Mouse (Mus musculus): ENCODE measurements around the gene Klra3. TPM values are rescaled to one million over a fixed set of nuclear protein-coding genes. Genes with fewer than 3 reads are reported as not detected.
"Not testable (repeated sequence)": the region's sequence is repeated elsewhere in the genome, so short reads cannot be mapped to it uniquely, and the experiment has no call there.

Klra3 gene
- polyA plus RNA-seq (2015; fragmentation: Nextera tagmentation; extraction: Ambion mirVana): not detected in 2 replicates

DNA sequence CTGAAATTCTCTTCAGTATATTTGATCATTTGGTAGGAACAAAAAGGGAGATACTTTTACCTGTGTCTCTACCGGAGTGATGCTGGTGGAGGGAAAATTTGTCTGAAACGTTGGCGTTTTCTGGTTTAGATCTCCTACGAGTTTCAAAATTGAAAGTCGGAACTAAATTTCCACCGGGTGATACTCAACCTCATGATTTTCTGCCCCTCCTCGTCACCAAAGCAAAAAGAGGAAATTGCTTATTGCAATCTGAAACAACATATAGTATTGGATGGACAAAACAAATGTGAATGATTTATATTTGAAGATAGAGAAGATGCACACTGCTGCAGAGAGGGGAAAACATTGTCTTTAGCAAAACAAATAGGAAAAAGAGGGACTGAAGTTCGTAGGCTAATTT is at the start of gene Klra3:
Gene Klra3 (minus strand): TSS at position 164 of the 400 bp plus-strand sequence.
- no peak within 1 kb of the TSS for H3K4me2 ChIP-seq (replicated peaks; ENCODE audit: low read depth, low read length)
- H3K27ac ChIP-seq (ENCODE audit: low read length): no peak within 1 kb of the TSS
- no peaks in the 10 kb centered on the region for H3K36me3 ChIP-seq (ENCODE audit: insufficient read depth, low read length)
- WGBS: 85% methylated on average over 8 of the region's 8 CpGs
- H3K4me3 ChIP-seq (ENCODE audit: low read length): no peak within 1 kb of the TSS
- no peaks in the 10 kb centered on the region for H3K9me3 ChIP-seq (ENCODE audit: low read length)
- no peaks in the 10 kb centered on the region for H3K4me1 ChIP-seq (ENCODE audit: insufficient read depth, low read length)
- H3K27me3 ChIP-seq (ENCODE audit: insufficient read depth, low read length): no peaks in the 10 kb centered on the region
- H3K9ac ChIP-seq (replicated peaks; ENCODE audit: low read length): no peak within 1 kb of the TSS
- ATAC-seq (ENCODE audit: low FRiP score, low TSS enrichment): no peak

DNA sequence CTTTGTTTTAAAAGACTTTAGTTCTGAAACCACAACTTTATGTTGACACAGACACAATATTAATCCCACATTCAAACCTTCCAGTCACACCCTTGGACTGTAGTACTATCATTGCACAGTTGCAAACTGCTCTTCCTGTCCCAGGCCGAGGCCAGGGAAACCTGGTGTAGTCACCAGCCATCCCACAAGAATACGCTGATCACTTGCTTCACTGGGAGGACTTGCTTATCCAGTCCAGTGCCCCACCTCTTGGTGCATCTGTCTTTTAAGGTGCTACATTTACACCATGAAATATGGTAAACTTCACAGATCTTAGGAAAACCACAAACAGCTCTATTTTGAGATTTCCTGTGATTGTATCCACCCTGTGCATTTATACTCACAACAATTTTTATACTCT is 49.4 kb upstream of the Klra3 start, which contains the start of gene Klra1:
Gene Klra1 (minus strand): TSS at position 125 of the 400 bp plus-strand sequence.
- Histone ChIP-seq H3K4me1 (ENCODE audit: insufficient read depth, low read length) (no peaks in the 10 kb centered on the region), H3K27ac (ENCODE audit: low read length) (no peak within 1 kb of the TSS), H3K27me3 (ENCODE audit: insufficient read depth, low read length) (no peaks in the 10 kb centered on the region), H3K4me2 (replicated peaks; ENCODE audit: low read depth, low read length) (no peak within 1 kb of the TSS), H3K9me3 (ENCODE audit: low read length) (0 out of 2 replicates have a peak, but pooled peaks cover 8% of the 10 kb centered on the region), H3K9ac (replicated peaks; ENCODE audit: low read length) (no peak within 1 kb of the TSS), H3K4me3 (ENCODE audit: low read length) (no peak within 1 kb of the TSS), H3K36me3 (ENCODE audit: insufficient read depth, low read length) (no peaks in the 10 kb centered on the region)
- ATAC-seq (ENCODE audit: low FRiP score, low TSS enrichment): no peak
- WGBS: 81% methylated on average over 2 of the region's 2 CpGs

DNA sequence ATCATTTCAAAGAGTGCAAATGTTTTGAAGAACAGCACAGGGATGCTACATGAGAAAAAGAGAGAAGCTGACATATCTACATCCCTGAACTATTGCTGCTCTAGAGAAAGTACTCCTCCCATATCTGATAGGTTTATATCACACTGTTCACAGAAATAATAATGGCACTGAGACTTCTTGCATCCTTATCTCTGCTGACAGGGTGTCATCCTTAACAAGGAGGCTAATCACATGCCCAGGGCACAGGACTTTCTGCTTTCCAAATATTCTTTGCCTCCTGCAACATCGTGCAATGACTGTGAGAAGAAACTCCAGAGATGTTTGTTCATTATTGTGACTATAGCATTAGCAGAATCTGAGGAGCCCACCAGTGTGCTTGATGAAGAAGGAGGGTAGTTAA is 48.4 kb upstream of the Klra3 start:
- H3K36me3 ChIP-seq (ENCODE audit: insufficient read depth, low read length): no peaks in the 10 kb centered on the region
- H3K4me1 ChIP-seq (ENCODE audit: insufficient read depth, low read length): no peaks in the 10 kb centered on the region
- no peak overlapping the region for H3K4me2 ChIP-seq (replicated peaks; ENCODE audit: low read depth, low read length)
- no peaks in the 10 kb centered on the region for H3K27me3 ChIP-seq (ENCODE audit: insufficient read depth, low read length)
- H3K4me3 ChIP-seq (ENCODE audit: low read length): no peak overlapping the region
- no peak overlapping the region for H3K27ac ChIP-seq (ENCODE audit: low read length)
- no peak overlapping the region for H3K9ac ChIP-seq (replicated peaks; ENCODE audit: low read length)
- no peak for ATAC-seq (ENCODE audit: low FRiP score, low TSS enrichment)
- H3K9me3 ChIP-seq (ENCODE audit: low read length): 0 out of 2 replicates have a peak, but pooled peaks cover 8% of the 10 kb centered on the region
- WGBS: 49% methylated on average over 1 of the region's 1 CpGs

DNA sequence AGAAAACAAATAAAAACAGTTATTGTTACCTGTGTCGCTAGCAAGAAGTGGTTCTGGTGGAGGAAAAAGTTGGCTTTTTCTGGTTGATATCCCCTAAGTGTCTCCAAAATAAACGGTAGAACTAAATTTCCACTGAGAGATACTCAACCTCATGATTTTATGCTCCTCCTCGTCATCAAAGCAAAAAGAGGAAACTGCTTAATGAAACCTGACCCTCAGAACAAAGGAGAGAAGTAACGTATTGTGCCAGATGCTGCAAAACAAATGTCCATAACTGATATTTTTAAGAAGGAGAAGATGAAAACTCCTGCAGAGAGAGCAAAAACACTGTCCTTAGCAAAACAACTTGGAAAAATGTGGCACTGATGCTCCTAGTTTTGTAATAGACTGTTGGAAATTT is 45.0 kb upstream of the Klra3 start:
- WGBS: 67% methylated on average over 4 of the region's 4 CpGs
- H3K36me3 ChIP-seq (ENCODE audit: insufficient read depth, low read length): no peaks in the 10 kb centered on the region

DNA sequence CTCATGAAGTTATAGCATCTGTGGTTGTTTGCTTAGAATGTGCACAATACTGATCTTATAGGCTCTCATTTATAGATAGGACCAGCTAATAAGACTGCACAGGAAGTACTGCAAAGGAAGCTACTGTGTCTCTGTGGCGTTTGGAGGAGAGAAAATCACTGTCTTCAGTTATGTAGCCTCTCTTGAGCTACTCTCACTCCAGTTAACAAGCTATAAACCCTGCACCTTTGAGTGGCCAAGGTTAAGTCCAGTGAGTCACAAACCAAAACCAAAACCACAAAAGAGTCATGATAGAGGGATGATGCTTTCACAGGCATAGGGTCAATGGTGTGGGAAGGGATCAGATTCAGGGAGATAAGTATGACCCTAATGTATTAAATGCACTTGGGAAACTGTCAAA is 8.0 kb upstream of the Klra3 start:
- not testable (repeated sequence) for H3K4me1 ChIP-seq (ENCODE audit: insufficient read depth, low read length); H3K9ac ChIP-seq (replicated peaks; ENCODE audit: low read length); H3K27ac ChIP-seq (ENCODE audit: low read length); H3K27me3 ChIP-seq (ENCODE audit: insufficient read depth, low read length); H3K9me3 ChIP-seq (ENCODE audit: low read length); H3K4me3 ChIP-seq (ENCODE audit: low read length); H3K36me3 ChIP-seq (ENCODE audit: insufficient read depth, low read length); H3K4me2 ChIP-seq (replicated peaks; ENCODE audit: low read depth, low read length); ATAC-seq (ENCODE audit: low FRiP score, low TSS enrichment)
- WGBS: 50% methylated on average over 1 of the region's 1 CpGs

More for the DNA sequence above, 45.0 kb upstream of the Klra3 start:
- H3K9ac ChIP-seq (replicated peaks; ENCODE audit: low read length): no peak overlapping the region
- 0 out of 2 replicates have a peak, but pooled peaks cover 8% of the 10 kb centered on the region for H3K9me3 ChIP-seq (ENCODE audit: low read length)
- H3K27me3 ChIP-seq (ENCODE audit: insufficient read depth, low read length): no peaks in the 10 kb centered on the region
- ATAC-seq (ENCODE audit: low FRiP score, low TSS enrichment): no peak
- no peaks in the 10 kb centered on the region for H3K4me1 ChIP-seq (ENCODE audit: insufficient read depth, low read length)
- H3K4me3 ChIP-seq (ENCODE audit: low read length): no peak overlapping the region
- H3K27ac ChIP-seq (ENCODE audit: low read length): no peak overlapping the region
- H3K4me2 ChIP-seq (replicated peaks; ENCODE audit: low read depth, low read length): no peak overlapping the region

DNA sequence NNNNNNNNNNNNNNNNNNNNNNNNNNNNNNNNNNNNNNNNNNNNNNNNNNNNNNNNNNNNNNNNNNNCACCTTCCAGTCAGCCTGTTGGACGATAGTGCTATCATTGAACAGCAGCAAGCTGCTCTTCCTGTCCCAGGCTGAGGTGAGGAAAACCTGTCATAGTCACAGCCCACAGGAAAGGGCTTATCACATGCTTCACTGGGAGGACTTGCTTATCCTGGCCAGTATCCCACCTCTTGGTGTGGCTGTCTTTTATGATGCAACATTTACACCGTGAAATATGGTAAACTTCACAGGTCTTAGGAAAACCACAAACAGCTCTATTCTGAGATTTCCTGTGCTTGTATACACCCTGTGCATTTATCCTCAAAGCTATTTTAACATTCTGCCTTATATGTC is 4.6 kb upstream of the Klra3 start:
- WGBS: 94% methylated on average over 2 of the region's 2 CpGs
- not testable (repeated sequence) for ATAC-seq (ENCODE audit: low FRiP score, low TSS enrichment); H3K9me3 ChIP-seq (ENCODE audit: low read length); H3K4me2 ChIP-seq (replicated peaks; ENCODE audit: low read depth, low read length); H3K27me3 ChIP-seq (ENCODE audit: insufficient read depth, low read length); H3K36me3 ChIP-seq (ENCODE audit: insufficient read depth, low read length); H3K4me3 ChIP-seq (ENCODE audit: low read length); H3K9ac ChIP-seq (replicated peaks; ENCODE audit: low read length); H3K4me1 ChIP-seq (ENCODE audit: insufficient read depth, low read length); H3K27ac ChIP-seq (ENCODE audit: low read length)

DNA sequence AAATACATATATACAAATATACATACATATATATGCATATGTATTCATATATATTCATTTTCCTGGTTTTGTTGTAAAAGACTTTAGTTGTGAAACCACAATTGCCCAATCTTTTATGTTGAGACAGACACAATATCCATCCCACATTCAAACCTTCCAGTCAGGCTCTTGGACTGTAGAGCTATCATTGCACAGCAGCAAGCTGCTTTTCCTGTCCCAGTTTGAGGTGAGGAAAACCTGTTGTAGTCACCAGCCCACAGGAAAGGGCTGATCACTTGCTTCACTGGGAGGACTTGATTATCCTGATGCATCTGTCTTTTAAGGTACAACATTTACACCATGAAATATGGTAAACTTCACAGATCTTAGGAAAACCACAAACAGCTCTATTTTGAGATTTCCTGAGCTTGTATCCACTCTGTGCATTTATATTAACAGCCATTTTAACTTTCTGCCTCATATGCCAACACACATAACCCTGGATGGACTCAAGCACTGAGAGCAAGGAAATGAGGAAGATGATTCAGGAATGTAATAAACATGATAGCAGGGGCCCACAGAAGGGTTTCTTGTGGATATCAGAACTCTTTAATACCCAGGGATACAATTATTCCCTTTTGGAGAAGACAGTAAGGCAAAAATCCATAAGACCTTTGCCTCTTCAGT is 49.3 kb downstream of the Klra3 start:
- Histone ChIP-seq H3K27ac (ENCODE audit: low read length) (no peak overlapping the region), H3K4me1 (ENCODE audit: insufficient read depth, low read length) (no peaks in the 10 kb centered on the region), H3K9ac (replicated peaks; ENCODE audit: low read length) (no peak overlapping the region), H3K4me3 (ENCODE audit: low read length) (no peak overlapping the region), H3K9me3 (ENCODE audit: low read length) (no peaks in the 10 kb centered on the region), H3K4me2 (replicated peaks; ENCODE audit: low read depth, low read length) (no peak overlapping the region), H3K27me3 (ENCODE audit: insufficient read depth, low read length) (no peaks in the 10 kb centered on the region), H3K36me3 (ENCODE audit: insufficient read depth, low read length) (no peaks in the 10 kb centered on the region)
- ATAC-seq (ENCODE audit: low FRiP score, low TSS enrichment): no peak

DNA sequence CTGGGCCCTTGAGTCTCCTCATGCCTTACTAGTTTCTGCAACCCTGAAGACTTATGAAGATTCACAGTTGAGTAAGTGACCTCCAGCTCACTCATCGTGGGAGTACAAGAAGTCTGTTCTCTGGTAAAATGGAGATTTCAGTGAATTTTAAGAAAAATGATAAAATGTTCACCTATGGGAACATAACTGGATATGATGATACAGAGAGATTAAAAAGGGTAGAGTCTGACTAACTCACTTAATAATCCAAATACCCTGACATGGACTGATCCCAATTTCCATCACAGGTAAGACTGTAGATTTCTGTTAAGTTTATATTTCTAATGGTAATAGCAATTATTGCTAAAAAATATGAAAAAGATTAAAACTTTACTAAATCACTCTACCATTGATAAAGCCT is 55.5 kb downstream of the Klra3 start, which contains the start of gene Klra10:
Gene Klra10 (minus strand): TSS at position 101 of the 400 bp plus-strand sequence.
- H3K36me3 ChIP-seq (ENCODE audit: insufficient read depth, low read length); H3K4me3 ChIP-seq (ENCODE audit: low read length); ATAC-seq (ENCODE audit: low FRiP score, low TSS enrichment); H3K9ac ChIP-seq (replicated peaks; ENCODE audit: low read length); H3K9me3 ChIP-seq (ENCODE audit: low read length); H3K4me2 ChIP-seq (replicated peaks; ENCODE audit: low read depth, low read length); H3K4me1 ChIP-seq (ENCODE audit: insufficient read depth, low read length); H3K27me3 ChIP-seq (ENCODE audit: insufficient read depth, low read length); H3K27ac ChIP-seq (ENCODE audit: low read length): not testable (repeated sequence)
- 66% methylated on average over 1 of the region's 1 CpGs for WGBS

Other genes starting within 250 kb of the Klra3 start
- not detected in 2 replicates for gene Klra8, start 207.7 kb downstream of the Klra3 start, polyA plus RNA-seq (2015; fragmentation: Nextera tagmentation; extraction: Ambion mirVana)
- gene Klra9, start 144.5 kb downstream of the Klra3 start, polyA plus RNA-seq (2015; fragmentation: Nextera tagmentation; extraction: Ambion mirVana): not detected in 2 replicates
- gene Klra7, start 104.3 kb downstream of the Klra3 start, polyA plus RNA-seq (2015; fragmentation: Nextera tagmentation; extraction: Ambion mirVana): not detected in 2 replicates
- not detected in 2 replicates for gene Klra10, start 55.6 kb downstream of the Klra3 start, polyA plus RNA-seq (2015; fragmentation: Nextera tagmentation; extraction: Ambion mirVana)
- gene Klra1, start 49.3 kb upstream of the Klra3 start, polyA plus RNA-seq (2015; fragmentation: Nextera tagmentation; extraction: Ambion mirVana): not detected in 2 replicates